11 mouse cellular contexts compared by ENCODE assay signal in genomic region chr3:84189629-84190173, GRCm38 (mm10). TPM values are rescaled to one million over a fixed set of nuclear protein-coding genes. Genes with fewer than 3 reads are reported as not detected.
DNase-seq lines count a peak whose midpoint lies in the region; ATAC-seq lines count a peak whose summit lies in the region.
"Had no signal": no experiment of that assay in that cellular context is flagged by ENCODE, and none has a peak within 500 bp of the region (broad histone marks: within the 10 kb centered on the region; RNA-seq: fewer than 3 reads in every experiment).

No protein-coding gene starts in this region.

- 0 out of 2 replicates have a peak overlapping the region, but pooled peaks have one; percentile 35 for H3K4me3 ChIP-seq in forebrain, embryonic 10.5 days
- no peak overlapping the region for H3K4me3 ChIP-seq in forebrain, embryonic 14.5 days (ENCODE audit: low read depth, low read length)
- H3K4me3 ChIP-seq in intestine, embryonic 15.5 days (replicated peaks), result peak overlapping the region; percentile 32; the same call in 1 of the 2 replicates
- H3K4me3 ChIP-seq in limb, embryonic 15.5 days, result peak overlapping the region; percentile 41
- H3K4me3 ChIP-seq: hindbrain, embryonic 15.5 days; midbrain, embryonic 12.5 days had no signal

- H3K9ac ChIP-seq in forebrain, embryonic 14.5 days (ENCODE audit: low read length), result no peak overlapping the region
- no peak overlapping the region for H3K9ac ChIP-seq in intestine, embryonic 15.5 days
- H3K9ac ChIP-seq in limb, embryonic 15.5 days, result no peak overlapping the region
- H3K9ac ChIP-seq: hindbrain, embryonic 15.5 days had no signal

- peaks cover 43% of the 10 kb centered on the region for H3K27me3 ChIP-seq in forebrain, embryonic 10.5 days (ENCODE audit: poor library complexity, severe bottlenecking)
- H3K27me3 ChIP-seq in forebrain, embryonic 14.5 days (replicated peaks; ENCODE audit: control insufficient read depth, insufficient read depth, low read length), result no peaks in the 10 kb centered on the region
- H3K27me3 ChIP-seq in intestine, embryonic 15.5 days (replicated peaks), result no peaks in the 10 kb centered on the region
- 0 out of 2 replicates have a peak, but pooled peaks cover 8% of the 10 kb centered on the region for H3K27me3 ChIP-seq in limb, embryonic 15.5 days
- H3K27me3 ChIP-seq: hindbrain, embryonic 15.5 days had no signal

- H3K4me2 ChIP-seq in forebrain, embryonic 14.5 days (ENCODE audit: low read length), result no peak overlapping the region
- H3K4me2 ChIP-seq in intestine, embryonic 15.5 days (replicated peaks), result peak overlapping the region; percentile 60
- peak overlapping the region; percentile 58 for H3K4me2 ChIP-seq in limb, embryonic 15.5 days

- no peak for DNase-seq in forebrain, embryonic 10.5 days (ENCODE audit: extremely low spot score, low spot score)
- DNase-seq in forebrain, embryonic 14.5 days (ENCODE audit: low spot score), result no peak
- DNase-seq in ES-CJ7 (ENCODE audit: low read depth, low spot score), result peak; percentile 60
- no peak for DNase-seq in cerebellum, adult 11 months
- no peak for DNase-seq in gastrocnemius, adult 18-20 months (ENCODE audit: low spot score)
- DNase-seq in spleen, postnatal 14 days (ENCODE audit: low spot score in 2 of 2), result no peak
- DNase-seq: adrenal gland, postnatal 36 days had no signal

- peaks cover 10% of the 10 kb centered on the region; the same call in 1 of the 2 replicates for H3K9me3 ChIP-seq in forebrain, embryonic 10.5 days
- 0 out of 2 replicates have a peak, but pooled peaks cover 3% of the 10 kb centered on the region for H3K9me3 ChIP-seq in forebrain, embryonic 14.5 days (replicated peaks; ENCODE audit: control insufficient read depth, low read length)
- H3K9me3 ChIP-seq in intestine, embryonic 15.5 days, result no peaks in the 10 kb centered on the region
- no peaks in the 10 kb centered on the region for H3K9me3 ChIP-seq in limb, embryonic 15.5 days
- H3K9me3 ChIP-seq: hindbrain, embryonic 15.5 days; midbrain, embryonic 12.5 days had no signal

- WGBS in forebrain, embryonic 10.5 days, result 56% methylated on average over 10 of the region's 10 CpGs
- 72% methylated on average over 10 of the region's 10 CpGs for WGBS in forebrain, embryonic 14.5 days
- 36% methylated on average over 10 of the region's 10 CpGs for WGBS in intestine, embryonic 15.5 days
- 32% methylated on average over 10 of the region's 10 CpGs for WGBS in limb, embryonic 15.5 days

- no peak for ATAC-seq in forebrain, embryonic 14.5 days
- ATAC-seq in intestine, embryonic 15.5 days, result peak; percentile 67
- no peak for ATAC-seq in limb, embryonic 15.5 days (ENCODE audit: insufficient number of reproducible peaks, low FRiP score, low TSS enrichment, low read depth)

- H3K27ac ChIP-seq in forebrain, embryonic 10.5 days, result no peak overlapping the region
- H3K27ac ChIP-seq in forebrain, embryonic 14.5 days (ENCODE audit: low read depth, low read length), result no peak overlapping the region
- H3K27ac ChIP-seq in intestine, embryonic 15.5 days, result 0 out of 2 replicates have a peak overlapping the region, but pooled peaks have one; percentile 23
- peak overlapping the region; percentile 33; the same call in 1 of the 2 replicates for H3K27ac ChIP-seq in limb, embryonic 15.5 days
- H3K27ac ChIP-seq: hindbrain, embryonic 15.5 days; midbrain, embryonic 12.5 days had no signal

- peaks cover 27% of the 10 kb centered on the region for H3K4me1 ChIP-seq in forebrain, embryonic 10.5 days
- H3K4me1 ChIP-seq in forebrain, embryonic 14.5 days (ENCODE audit: control insufficient read depth, insufficient read depth, low read length), result peaks cover 6% of the 10 kb centered on the region; the same call in 1 of the 2 replicates
- H3K4me1 ChIP-seq in intestine, embryonic 15.5 days (replicated peaks), result peaks cover 18% of the 10 kb centered on the region
- H3K4me1 ChIP-seq in limb, embryonic 15.5 days, result peaks cover 15% of the 10 kb centered on the region

- H3K36me3 ChIP-seq in forebrain, embryonic 10.5 days (replicated peaks), result peaks cover 48% of the 10 kb centered on the region
- peaks cover 69% of the 10 kb centered on the region for H3K36me3 ChIP-seq in forebrain, embryonic 14.5 days (ENCODE audit: control insufficient read depth, insufficient read depth, low read length)
- no peaks in the 10 kb centered on the region for H3K36me3 ChIP-seq in intestine, embryonic 15.5 days
- no peaks in the 10 kb centered on the region for H3K36me3 ChIP-seq in limb, embryonic 15.5 days

RNA-seq across cellular contexts. Expression of gene Gm6525, which starts 15.8 kb away (rescaled TPM):
- polyA plus RNA-seq in forebrain, embryonic 10.5 days (2016; fragmentation: Nextera tagmentation; extraction: Ambion mirVana), result 0.87 and 1.5 TPM in 2 replicates
- 0.87 and 0.97 TPM in 2 replicates for polyA plus RNA-seq in forebrain, embryonic 14.5 days (2014; fragmentation: Nextera tagmentation; extraction: Ambion mirVana)
- 1.2 TPM in 2 replicates for polyA plus RNA-seq in intestine, embryonic 15.5 days (2015; fragmentation: Nextera tagmentation; extraction: Ambion mirVana)
- polyA plus RNA-seq in limb, embryonic 15.5 days (2015; fragmentation: Nextera tagmentation; extraction: Ambion mirVana), result 0.79 and 1.6 TPM in 2 replicates
- not detected for total RNA-seq in gastrocnemius, adult 18-20 months (2021)

RNA-seq across cellular contexts. Expression of gene Mnd1, which starts 34.1 kb away (rescaled TPM):
- 14.7 and 15.3 TPM in 2 replicates for polyA plus RNA-seq in forebrain, embryonic 10.5 days (2016; fragmentation: Nextera tagmentation; extraction: Ambion mirVana)
- polyA plus RNA-seq in forebrain, embryonic 14.5 days (2014; fragmentation: Nextera tagmentation; extraction: Ambion mirVana), result 2.8 and 3.6 TPM in 2 replicates
- 10.6 and 12.0 TPM in 2 replicates for polyA plus RNA-seq in intestine, embryonic 15.5 days (2015; fragmentation: Nextera tagmentation; extraction: Ambion mirVana)
- polyA plus RNA-seq in limb, embryonic 15.5 days (2015; fragmentation: Nextera tagmentation; extraction: Ambion mirVana), result 11.1 and 11.2 TPM in 2 replicates
- 1 to 10 TPM in 1 of 2 experiments, under 1 TPM in 1; 0.80 to 1.2 TPM for total RNA-seq in gastrocnemius, adult 18-20 months (2021)

Comparison
In these comparisons a context has a peak if more than half of its experiments do, and no peak if none do; other contexts are left out.
1. H3K27ac ChIP-seq: peak in intestine, embryonic 15.5 days (single experiment) and limb, embryonic 15.5 days (single experiment); none in forebrain, embryonic 10.5 days (single experiment) and forebrain, embryonic 14.5 days (single experiment).